20 mouse cellular contexts compared by ENCODE assay signal in the genomic region with DNA sequence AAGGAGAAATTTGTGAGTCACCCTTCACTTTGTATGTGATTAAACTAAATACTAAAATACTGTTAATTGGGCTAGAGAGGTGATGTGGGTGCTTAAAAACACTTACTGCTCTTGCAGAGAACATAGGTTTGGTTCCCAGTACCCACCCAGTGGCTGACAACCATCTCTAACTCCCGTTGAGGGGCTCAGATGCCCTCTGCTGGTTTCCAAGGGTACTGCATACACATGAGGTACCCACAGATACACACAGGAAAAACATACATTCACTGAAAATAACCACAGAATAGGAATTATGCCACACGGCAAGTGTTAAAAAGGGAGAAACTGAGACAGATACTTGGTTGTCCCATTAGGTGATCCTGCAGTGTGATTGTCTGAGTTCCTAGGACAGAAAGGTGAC. TPM values are rescaled to one million over a fixed set of nuclear protein-coding genes. Genes with fewer than 3 reads are reported as not detected.
DNase-seq lines count a peak whose midpoint lies in the region; ATAC-seq and TF ChIP-seq lines count a peak whose summit lies in the region.
"Had no signal": no experiment of that assay in that cellular context is flagged by ENCODE, and none has a peak within 500 bp of the region (broad histone marks: within the 10 kb centered on the region; RNA-seq: fewer than 3 reads in every experiment).

No protein-coding gene starts in this region.

- WGBS in hindbrain, postnatal 0 days, result 88% methylated on average over 2 of the region's 2 CpGs
- WGBS in hindbrain, embryonic 14.5 days, result 88% methylated on average over 2 of the region's 2 CpGs
- WGBS in lung, embryonic 14.5 days, result 81% methylated on average over 2 of the region's 2 CpGs

- DNase-seq in hindbrain, postnatal 0 days (ENCODE audit: low spot score), result no peak
- no peak for DNase-seq in hindbrain, embryonic 14.5 days (ENCODE audit: low spot score)
- no peak for DNase-seq in lung, embryonic 14.5 days
- DNase-seq in lung, adult 18-20 months, result no peak
- DNase-seq in ES-E14 (ENCODE audit: low read depth, low spot score), result no peak
- no peak for DNase-seq in heart, postnatal 10 days
- no peak for DNase-seq in kidney, postnatal 4 days
- DNase-seq: cerebellum, adult 2 months; embryo, embryonic 11 days; kidney, postnatal 10 days; layer of hippocampus, postnatal 36 days; lung, postnatal 10 days had no signal

- peak; percentile 36 for TF ChIP-seq CTCF in hindbrain, postnatal 0 days (IDR thresholded peaks at IDR 0.05; ENCODE audit: low read depth)
- peak; percentile 51 for TF ChIP-seq CTCF in lung, embryonic 14.5 days (IDR thresholded peaks at IDR 0.05; ENCODE audit: low read depth)

- no peak overlapping the region for H3K4me3 ChIP-seq in hindbrain, postnatal 0 days (ENCODE audit: low read length)
- no peak overlapping the region for H3K4me3 ChIP-seq in hindbrain, embryonic 14.5 days (replicated peaks; ENCODE audit: low read length)
- H3K4me3 ChIP-seq in lung, embryonic 14.5 days (ENCODE audit: low read depth, low read length), result no peak overlapping the region
- H3K4me3 ChIP-seq in ES-E14 (ENCODE audit: insufficient read depth in 1 of 2, low read depth in 1 of 2, low read length in 2 of 2, poor library complexity in 1 of 2, severe bottlenecking in 1 of 2), result no peak overlapping the region
- H3K4me3 ChIP-seq: midbrain, embryonic 10.5 days; myocyte had no signal

- H3K9me3 ChIP-seq in hindbrain, postnatal 0 days (ENCODE audit: low read length), result no peaks in the 10 kb centered on the region
- no peaks in the 10 kb centered on the region for H3K9me3 ChIP-seq in hindbrain, embryonic 14.5 days (ENCODE audit: control insufficient read depth, low read length)
- no peaks in the 10 kb centered on the region for H3K9me3 ChIP-seq in lung, embryonic 14.5 days (ENCODE audit: low read depth, low read length)
- H3K9me3 ChIP-seq in ES-E14 (ENCODE audit: control insufficient read depth, insufficient read depth, low read depth, low read length), result no peaks in the 10 kb centered on the region
- H3K9me3 ChIP-seq: midbrain, embryonic 10.5 days had no signal

- no peaks in the 10 kb centered on the region for H3K36me3 ChIP-seq in hindbrain, postnatal 0 days (ENCODE audit: insufficient read depth, low read length)
- H3K36me3 ChIP-seq in hindbrain, embryonic 14.5 days (replicated peaks; ENCODE audit: control insufficient read depth, insufficient read depth), result no peaks in the 10 kb centered on the region
- peaks cover 9% of the 10 kb centered on the region; the same call in 1 of the 2 replicates for H3K36me3 ChIP-seq in lung, embryonic 14.5 days (ENCODE audit: insufficient read depth)
- peaks cover 4% of the 10 kb centered on the region; the same call in 1 of the 2 replicates for H3K36me3 ChIP-seq in ES-E14 (ENCODE audit: control insufficient read depth, insufficient read depth, low read length, poor library complexity, severe bottlenecking)

- no peak overlapping the region for H3K27ac ChIP-seq in hindbrain, postnatal 0 days
- no peak overlapping the region for H3K27ac ChIP-seq in hindbrain, embryonic 14.5 days
- no peak overlapping the region for H3K27ac ChIP-seq in lung, embryonic 14.5 days (ENCODE audit: low read depth)
- H3K27ac ChIP-seq in ES-E14 (ENCODE audit: insufficient read depth, low read depth, low read length, poor library complexity, severe bottlenecking), result no peak overlapping the region
- H3K27ac ChIP-seq: midbrain, embryonic 10.5 days had no signal

- peaks cover 5% of the 10 kb centered on the region; the same call in 1 of the 2 replicates for H3K4me1 ChIP-seq in hindbrain, postnatal 0 days (ENCODE audit: insufficient read depth, low read length)
- H3K4me1 ChIP-seq in hindbrain, embryonic 14.5 days (replicated peaks; ENCODE audit: control insufficient read depth, insufficient read depth, low read length), result peaks cover 9% of the 10 kb centered on the region; the same call in 1 of the 2 replicates
- no peaks in the 10 kb centered on the region for H3K4me1 ChIP-seq in lung, embryonic 14.5 days (ENCODE audit: insufficient read depth)
- 0 out of 4 replicates have a peak, but pooled peaks cover 0 to 3% of the 10 kb centered on the region in 2 experiments for H3K4me1 ChIP-seq in ES-E14 (ENCODE audit: control insufficient read depth in 2 of 2, insufficient read depth in 2 of 2, low read length in 2 of 2, poor library complexity in 1 of 2)

- no peak for ATAC-seq in hindbrain, postnatal 0 days
- ATAC-seq in hindbrain, embryonic 14.5 days (ENCODE audit: low FRiP score), result no peak
- no peak for ATAC-seq in lung, embryonic 14.5 days (ENCODE audit: insufficient read depth)
- 0 out of 2 replicates have a peak, but pooled peaks have one; percentile 33 for ATAC-seq in erythroid progenitor cell, adult 5-6 weeks (replicated peaks; ENCODE audit: low FRiP score, poor library complexity, severe bottlenecking)
- ATAC-seq: hindbrain, embryonic 16.5 days had no signal

- peaks cover 5% of the 10 kb centered on the region; the same call in 1 of the 2 replicates for H3K27me3 ChIP-seq in hindbrain, postnatal 0 days (ENCODE audit: insufficient read depth, low read length)
- peaks cover 16% of the 10 kb centered on the region; the same call in 1 of the 2 replicates for H3K27me3 ChIP-seq in hindbrain, embryonic 14.5 days (ENCODE audit: control insufficient read depth, insufficient read depth, low read length)
- H3K27me3 ChIP-seq in lung, embryonic 14.5 days (ENCODE audit: insufficient read depth, low read length), result peaks cover 7% of the 10 kb centered on the region; the same call in 1 of the 2 replicates

- intact Hi-C loops in heart, postnatal 10 days (cut with DNase I), result no loop called here

- in situ Hi-C loops in ES-E14 (cut with MboI; ENCODE audit: low sequenced_read_pairs in 2 of 2, unreplicated experiment in 2 of 2), result no loop called here

- H3K9ac ChIP-seq in hindbrain, postnatal 0 days (replicated peaks; ENCODE audit: low read length), result no peak overlapping the region
- no peak overlapping the region for H3K9ac ChIP-seq in hindbrain, embryonic 14.5 days
- H3K9ac ChIP-seq in lung, embryonic 14.5 days, result no peak overlapping the region
- no peak overlapping the region for H3K9ac ChIP-seq in ES-E14 (ENCODE audit: insufficient read depth, low read depth, low read length, poor library complexity, severe bottlenecking)

- no peak overlapping the region for H3K4me2 ChIP-seq in hindbrain, postnatal 0 days (ENCODE audit: low read depth, low read length)
- no peak overlapping the region for H3K4me2 ChIP-seq in hindbrain, embryonic 14.5 days (replicated peaks)
- H3K4me2 ChIP-seq in lung, embryonic 14.5 days, result no peak overlapping the region

RNA-seq across cellular contexts. Expression of a gene that starts 4.8 kb away (rescaled TPM):
- total RNA-seq in hindbrain, postnatal 0 days (2014; rRNA removed), result 1.5 and 2.7 TPM in 2 replicates
- polyA plus RNA-seq in hindbrain, postnatal 0 days (2015; fragmentation: Nextera tagmentation; extraction: Ambion mirVana), result 3.1 and 4.5 TPM in 2 replicates
- 2.4 and 4.0 TPM in 2 replicates for polyA plus RNA-seq in hindbrain, embryonic 14.5 days (2014; fragmentation: Nextera tagmentation; extraction: Ambion mirVana)
- polyA plus RNA-seq in lung, embryonic 14.5 days (2014; fragmentation: Nextera tagmentation; extraction: Ambion mirVana), result 280 and 282 TPM in 2 replicates
- 41.5 and 58.4 TPM in 2 replicates for total RNA-seq in ES-E14 (2012; rRNA removed)
- total RNA-seq in erythroid progenitor cell, adult 5-6 weeks (2015; ENCODE audit: low replicate concordance), result not detected in 2 replicates
- not detected in 2 replicates for total RNA-seq in erythroid progenitor cell, adult 5-6 weeks (2017; ENCODE audit: low replicate concordance)
- 1 to 10 TPM in 1 of 2 experiments, under 1 TPM in 1; 0.84 to 1.0 TPM for total RNA-seq in heart, postnatal 10 days (2021)
- total RNA-seq: layer of hippocampus, postnatal 36 days had no signal
- polyA plus RNA-seq: myocyte had no signal

RNA-seq across cellular contexts. Expression of a gene that starts 6.3 kb away (rescaled TPM):
- total RNA-seq in hindbrain, postnatal 0 days (2014; rRNA removed), result not detected in 2 replicates
- polyA plus RNA-seq in hindbrain, postnatal 0 days (2015; fragmentation: Nextera tagmentation; extraction: Ambion mirVana), result not detected in 2 replicates
- polyA plus RNA-seq in hindbrain, embryonic 14.5 days (2014; fragmentation: Nextera tagmentation; extraction: Ambion mirVana), result not detected in 2 replicates
- polyA plus RNA-seq in lung, embryonic 14.5 days (2014; fragmentation: Nextera tagmentation; extraction: Ambion mirVana), result not detected in 2 replicates
- total RNA-seq in ES-E14 (2012; rRNA removed), result not detected in 2 replicates
- total RNA-seq in erythroid progenitor cell, adult 5-6 weeks (2015; ENCODE audit: low replicate concordance), result not detected in 2 replicates
- total RNA-seq in erythroid progenitor cell, adult 5-6 weeks (2017; ENCODE audit: low replicate concordance), result not detected in 2 replicates
- not detected for total RNA-seq in heart, postnatal 10 days (2021)
- total RNA-seq: adrenal gland, postnatal 4 days; layer of hippocampus, postnatal 36 days had no signal
- polyA plus RNA-seq: cerebellum, adult 2 months; heart, embryonic 16.5 days; hindbrain, embryonic 16.5 days; limb, embryonic 11.5 days; midbrain, embryonic 10.5 days; myocyte; spleen, adult 2 months had no signal

RNA-seq across cellular contexts. Expression of a gene that starts 18.2 kb away (rescaled TPM):
- 0.31 TPM in 1 of 2 replicates, not detected in the other for total RNA-seq in hindbrain, postnatal 0 days (2014; rRNA removed)
- polyA plus RNA-seq in hindbrain, postnatal 0 days (2015; fragmentation: Nextera tagmentation; extraction: Ambion mirVana), result 0.19 and 0.77 TPM in 2 replicates
- 0.25 TPM in 1 of 2 replicates, not detected in the other for polyA plus RNA-seq in hindbrain, embryonic 14.5 days (2014; fragmentation: Nextera tagmentation; extraction: Ambion mirVana)
- polyA plus RNA-seq in lung, embryonic 14.5 days (2014; fragmentation: Nextera tagmentation; extraction: Ambion mirVana), result 0.65 and 0.95 TPM in 2 replicates
- total RNA-seq in ES-E14 (2012; rRNA removed), result not detected in 2 replicates
- not detected in 2 replicates for total RNA-seq in erythroid progenitor cell, adult 5-6 weeks (2015; ENCODE audit: low replicate concordance)
- total RNA-seq in erythroid progenitor cell, adult 5-6 weeks (2017; ENCODE audit: low replicate concordance), result not detected in 2 replicates
- not detected for total RNA-seq in heart, postnatal 10 days (2021)
- total RNA-seq: layer of hippocampus, postnatal 36 days had no signal
- polyA plus RNA-seq: cerebellum, adult 2 months; limb, embryonic 11.5 days; midbrain, embryonic 10.5 days; myocyte had no signal

RNA-seq across cellular contexts. Expression of a gene that starts 26.4 kb away (rescaled TPM):
- not detected in 2 replicates for total RNA-seq in hindbrain, postnatal 0 days (2014; rRNA removed)
- not detected in 2 replicates for polyA plus RNA-seq in hindbrain, postnatal 0 days (2015; fragmentation: Nextera tagmentation; extraction: Ambion mirVana)
- polyA plus RNA-seq in hindbrain, embryonic 14.5 days (2014; fragmentation: Nextera tagmentation; extraction: Ambion mirVana), result not detected in 2 replicates
- polyA plus RNA-seq in lung, embryonic 14.5 days (2014; fragmentation: Nextera tagmentation; extraction: Ambion mirVana), result not detected in 2 replicates
- not detected in 2 replicates for total RNA-seq in ES-E14 (2012; rRNA removed)
- total RNA-seq in erythroid progenitor cell, adult 5-6 weeks (2015; ENCODE audit: low replicate concordance), result not detected in 2 replicates
- total RNA-seq in erythroid progenitor cell, adult 5-6 weeks (2017; ENCODE audit: low replicate concordance), result not detected in 2 replicates
- total RNA-seq in heart, postnatal 10 days (2021), result not detected
- total RNA-seq: adrenal gland, postnatal 4 days; layer of hippocampus, postnatal 36 days had no signal
- polyA plus RNA-seq: cerebellum, adult 2 months; heart, embryonic 16.5 days; hindbrain, embryonic 16.5 days; limb, embryonic 11.5 days; midbrain, embryonic 10.5 days; myocyte; spleen, adult 2 months had no signal

RNA-seq across cellular contexts. Expression of a gene that starts 46.3 kb away (rescaled TPM):
- total RNA-seq in hindbrain, postnatal 0 days (2014; rRNA removed), result not detected in 2 replicates
- not detected in 2 replicates for polyA plus RNA-seq in hindbrain, postnatal 0 days (2015; fragmentation: Nextera tagmentation; extraction: Ambion mirVana)
- polyA plus RNA-seq in hindbrain, embryonic 14.5 days (2014; fragmentation: Nextera tagmentation; extraction: Ambion mirVana), result not detected in 2 replicates
- polyA plus RNA-seq in lung, embryonic 14.5 days (2014; fragmentation: Nextera tagmentation; extraction: Ambion mirVana), result not detected in 2 replicates
- total RNA-seq in ES-E14 (2012; rRNA removed), result not detected in 2 replicates
- not detected in 2 replicates for total RNA-seq in erythroid progenitor cell, adult 5-6 weeks (2015; ENCODE audit: low replicate concordance)
- not detected in 2 replicates for total RNA-seq in erythroid progenitor cell, adult 5-6 weeks (2017; ENCODE audit: low replicate concordance)
- total RNA-seq in heart, postnatal 10 days (2021), result not detected
- total RNA-seq: adrenal gland, postnatal 4 days; layer of hippocampus, postnatal 36 days had no signal
- polyA plus RNA-seq: heart, embryonic 16.5 days; hindbrain, embryonic 16.5 days; limb, embryonic 11.5 days; midbrain, embryonic 10.5 days; myocyte; spleen, adult 2 months had no signal

Comparison
In these comparisons a context has a peak if more than half of its experiments do, and no peak if none do; other contexts are left out.
1. RNA of a gene that starts 4.8 kb away (total RNA-seq): 41.5 to 58.4 TPM in ES-E14; 1.5 to 2.7 TPM in hindbrain, postnatal 0 days, 0.84 to 1.0 TPM in heart, postnatal 10 days and not detected in erythroid progenitor cell, adult 5-6 weeks; every median in the first group is over 10 times any median in the second.